In the genomic region with DNA sequence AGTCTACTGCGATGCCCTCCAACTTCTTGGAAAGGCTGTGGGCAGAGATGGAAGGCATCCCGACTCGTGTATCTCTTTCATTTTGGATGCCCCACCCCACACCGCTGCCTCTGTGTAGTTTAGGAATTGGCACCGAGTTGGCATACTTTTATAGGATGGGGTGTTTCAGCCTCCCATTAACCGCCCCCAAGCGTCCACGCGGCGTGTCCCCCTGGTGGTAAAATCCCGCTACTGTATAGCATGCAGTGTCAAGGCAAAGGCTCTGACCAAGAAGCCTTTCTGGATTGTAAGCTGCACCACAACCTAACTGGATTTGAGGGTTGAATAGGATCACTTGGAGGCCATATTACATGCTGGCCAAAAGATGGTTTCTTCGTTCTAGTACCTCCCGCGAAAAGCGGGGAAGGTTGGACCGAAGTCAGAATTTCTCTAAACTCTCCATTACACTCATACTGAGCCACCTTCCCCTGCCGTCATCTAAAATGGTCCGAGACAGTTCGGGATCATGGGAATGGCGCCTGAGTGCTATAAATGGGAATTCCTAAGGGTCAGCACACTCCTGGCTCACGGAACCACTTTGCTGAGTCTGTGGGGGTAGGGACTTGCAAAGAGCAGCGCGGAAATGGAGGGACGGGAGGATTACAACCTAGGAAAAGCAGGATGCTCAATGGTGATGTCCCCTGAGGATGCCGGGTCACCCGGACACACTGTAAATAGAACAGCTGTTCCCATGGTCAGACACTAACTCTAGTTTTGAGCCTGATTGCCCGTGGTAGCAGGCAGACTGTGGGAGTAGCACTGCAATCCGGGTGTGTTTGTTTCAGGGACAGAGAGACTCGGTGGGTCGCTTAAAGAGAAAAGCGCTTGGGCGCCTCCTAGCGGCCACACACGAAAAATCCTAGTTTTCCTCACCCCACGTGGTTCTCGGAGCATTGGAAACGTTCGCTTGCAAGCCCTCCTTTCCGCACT, we compare ENCODE assay signal across 8 mouse cellular contexts. TPM values are rescaled to one million over a fixed set of nuclear protein-coding genes. Genes with fewer than 3 reads are reported as not detected.
DNase-seq lines count a peak whose midpoint lies in the region; ATAC-seq and TF ChIP-seq lines count a peak whose summit lies in the region.

No protein-coding gene starts in this region.

- no peak overlapping the region for H3K9ac ChIP-seq in heart, postnatal 0 days (replicated peaks; ENCODE audit: low read depth, low read length)
- H3K9ac ChIP-seq in lung, postnatal 0 days (replicated peaks; ENCODE audit: low read depth): no peak overlapping the region

- H3K4me3 ChIP-seq in bone marrow macrophage, adult 2 months (ENCODE audit: insufficient read depth, low read length): peak overlapping the region; percentile 15
- peak overlapping the region; percentile 32 for H3K4me3 ChIP-seq in heart, postnatal 0 days (ENCODE audit: low read depth, low read length)
- H3K4me3 ChIP-seq in lung, postnatal 0 days (ENCODE audit: low read depth, low read length): peak overlapping the region; percentile 19; the same call in 1 of the 2 replicates

- no peaks in the 10 kb centered on the region for H3K36me3 ChIP-seq in heart, postnatal 0 days (replicated peaks; ENCODE audit: control insufficient read depth, insufficient read depth, low read length)
- no peaks in the 10 kb centered on the region for H3K36me3 ChIP-seq in lung, postnatal 0 days (ENCODE audit: insufficient read depth, low read length)

- WGBS in heart, postnatal 0 days: under 1% methylated on average over 39 of the region's 39 CpGs
- 1% methylated on average over 39 of the region's 39 CpGs for WGBS in lung, postnatal 0 days

- no peak for TF ChIP-seq POLR2A in bone marrow macrophage, adult 2 months (IDR thresholded peaks at IDR 0.05; ENCODE audit: borderline replicate concordance, low read depth, low read length)

- H3K4me2 ChIP-seq in heart, postnatal 0 days (ENCODE audit: low read depth, low read length): peak overlapping the region; percentile 54
- H3K4me2 ChIP-seq in lung, postnatal 0 days (replicated peaks; ENCODE audit: low read depth, low read length): peak overlapping the region; percentile 50

- H3K27me3 ChIP-seq in heart, postnatal 0 days (ENCODE audit: control insufficient read depth, insufficient read depth, low read length): peaks cover 66% of the 10 kb centered on the region
- peaks cover 56% of the 10 kb centered on the region for H3K27me3 ChIP-seq in lung, postnatal 0 days (replicated peaks; ENCODE audit: insufficient read depth, low read length)

- peak; percentile 74 for TF ChIP-seq CTCF in bone marrow macrophage, adult 2 months (IDR thresholded peaks at IDR 0.05; ENCODE audit: low read depth, low read length)
- peak; percentile 66 for TF ChIP-seq CTCF in heart, postnatal 0 days (IDR thresholded peaks at IDR 0.05; ENCODE audit: low read depth)
- TF ChIP-seq CTCF in lung, postnatal 0 days (IDR thresholded peaks at IDR 0.05): peak; percentile 78

- no peak for TF ChIP-seq EP300 in heart, postnatal 0 days (IDR thresholded peaks at IDR 0.05; ENCODE audit: low read depth)
- TF ChIP-seq EP300 in lung, postnatal 0 days (IDR thresholded peaks at IDR 0.05): no peak

- no peak overlapping the region for H3K27ac ChIP-seq in bone marrow macrophage, adult 2 months (ENCODE audit: insufficient read depth, low read depth, low read length)
- no peak overlapping the region for H3K27ac ChIP-seq in heart, postnatal 0 days (ENCODE audit: low read depth)
- H3K27ac ChIP-seq in lung, postnatal 0 days (ENCODE audit: low read length): no peak overlapping the region

- H3K4me1 ChIP-seq in bone marrow macrophage, adult 2 months (ENCODE audit: control insufficient read depth, insufficient read depth, low read length): 0 out of 2 replicates have a peak, but pooled peaks cover 2% of the 10 kb centered on the region
- H3K4me1 ChIP-seq in heart, postnatal 0 days (ENCODE audit: control insufficient read depth, insufficient read depth): no peaks in the 10 kb centered on the region
- 0 out of 2 replicates have a peak, but pooled peaks cover 3% of the 10 kb centered on the region for H3K4me1 ChIP-seq in lung, postnatal 0 days (ENCODE audit: insufficient read depth, low read depth, low read length)

- peak; percentile 51; the same call in 1 of the 2 replicates for ATAC-seq in erythroblast, adult 5-6 weeks (replicated peaks; ENCODE audit: low FRiP score, poor library complexity, severe bottlenecking)
- peak; percentile 70 for ATAC-seq in heart, postnatal 0 days (ENCODE audit: insufficient read depth, low read depth)
- ATAC-seq in lung, postnatal 0 days: peak; percentile 79

- peak; percentile 89 for DNase-seq in ES-CJ7 (ENCODE audit: low read depth, low spot score)
- DNase-seq in heart, postnatal 0 days (ENCODE audit: low spot score): peak; percentile 64
- peak; percentile 37 to 75 for DNase-seq in kidney, postnatal 36 days
- DNase-seq in lung, postnatal 0 days (ENCODE audit: low spot score): peak; percentile 80
- peak; percentile 25 for DNase-seq in retina, adult 2 months (ENCODE audit: low read depth, low spot score)
- peak; percentile 87 for DNase-seq in thymus, postnatal 4 days

- H3K9me3 ChIP-seq in heart, postnatal 0 days (replicated peaks; ENCODE audit: control insufficient read depth, low read length): no peaks in the 10 kb centered on the region
- no peaks in the 10 kb centered on the region for H3K9me3 ChIP-seq in lung, postnatal 0 days (ENCODE audit: low read length)

RNA-seq across cellular contexts. Expression of gene Nkx2-2, which starts 15.7 kb away (rescaled TPM):
- polyA plus RNA-seq in bone marrow macrophage, adult 2 months (2012; ENCODE audit: insufficient read depth, insufficient read length, missing spikeins): not detected in 2 replicates
- total RNA-seq in erythroblast, adult 5-6 weeks (2015; ENCODE audit: low replicate concordance): not detected in 2 replicates
- not detected in 2 replicates for total RNA-seq in erythroblast, adult 5-6 weeks (2017; ENCODE audit: low replicate concordance)
- not detected in 2 replicates for total RNA-seq in heart, postnatal 0 days (2014; rRNA removed; ENCODE audit: low replicate concordance)
- polyA plus RNA-seq in heart, postnatal 0 days (2015; fragmentation: Nextera tagmentation; extraction: Ambion mirVana): not detected in 2 replicates
- not detected in 2 replicates for polyA plus RNA-seq in lung, postnatal 0 days (2015; fragmentation: Nextera tagmentation; extraction: Ambion mirVana)

Comparison
In these comparisons a context has a peak if more than half of its experiments do, and no peak if none do; other contexts are left out.
1. DNase-seq: peak in every context shown above with its lines; median percentile 89 in ES-CJ7; 87 in thymus, postnatal 4 days; 80 in lung, postnatal 0 days; 64 in heart, postnatal 0 days; 56 in kidney, postnatal 36 days; 25 in retina, adult 2 months.